Mouse (Mus musculus): Measurements from ENCODE around the gene Hs6st1. TPM values are rescaled to one million over a fixed set of nuclear protein-coding genes. Genes with fewer than 3 reads are reported as not detected.

Gene Hs6st1
- polyA plus RNA-seq, 3 experiments from 2014 or later = 2.2 to 5.1 (median 4.9) TPM

DNA sequence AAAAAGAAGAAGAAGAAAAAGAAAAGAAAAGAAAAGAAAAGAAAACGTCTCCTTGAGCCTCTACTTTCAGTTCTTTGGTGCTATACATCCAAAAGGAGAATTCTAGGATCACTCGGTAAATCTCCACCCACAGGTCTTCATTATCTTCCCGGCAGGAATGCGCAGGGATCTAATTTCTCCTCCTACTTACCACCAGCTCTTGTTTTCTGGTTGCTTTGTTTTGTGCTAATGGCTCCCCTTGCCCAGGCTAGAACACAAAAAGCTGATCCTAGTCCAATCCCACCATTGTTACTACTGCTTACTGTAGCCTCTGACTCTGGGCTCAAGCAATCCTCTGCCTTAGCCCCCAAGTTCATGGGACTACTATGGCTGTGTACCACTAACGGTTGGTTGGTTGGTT, 16.9 kb downstream of the Hs6st1 start:
- no peak for ATAC-seq

DNA sequence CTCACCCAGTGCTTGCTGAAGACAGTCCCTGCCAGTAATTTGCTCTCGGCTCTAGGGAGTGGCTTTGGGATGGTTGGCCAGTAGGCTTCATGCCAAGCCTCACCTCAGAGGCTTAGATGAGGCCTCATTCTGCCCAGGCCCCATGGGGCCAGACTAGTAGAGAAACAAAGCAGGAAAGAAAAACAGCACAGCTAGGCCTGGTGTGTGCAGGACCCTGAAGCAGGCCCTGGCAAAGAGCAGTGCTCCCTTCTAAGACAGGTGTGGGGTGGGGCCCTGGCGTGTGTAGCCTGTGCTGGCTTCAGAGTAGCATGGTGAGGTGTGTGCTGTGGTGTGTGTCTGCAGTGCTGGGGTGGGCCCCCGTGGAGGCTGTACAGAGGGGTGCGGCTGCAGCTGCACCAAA, 20.2 kb downstream of the Hs6st1 start:
- ATAC-seq = no peak

GRCm38 (mm10) chr1:36089481-36089880, 21.3 kb downstream of the Hs6st1 start:
- ATAC-seq = no peak

DNA sequence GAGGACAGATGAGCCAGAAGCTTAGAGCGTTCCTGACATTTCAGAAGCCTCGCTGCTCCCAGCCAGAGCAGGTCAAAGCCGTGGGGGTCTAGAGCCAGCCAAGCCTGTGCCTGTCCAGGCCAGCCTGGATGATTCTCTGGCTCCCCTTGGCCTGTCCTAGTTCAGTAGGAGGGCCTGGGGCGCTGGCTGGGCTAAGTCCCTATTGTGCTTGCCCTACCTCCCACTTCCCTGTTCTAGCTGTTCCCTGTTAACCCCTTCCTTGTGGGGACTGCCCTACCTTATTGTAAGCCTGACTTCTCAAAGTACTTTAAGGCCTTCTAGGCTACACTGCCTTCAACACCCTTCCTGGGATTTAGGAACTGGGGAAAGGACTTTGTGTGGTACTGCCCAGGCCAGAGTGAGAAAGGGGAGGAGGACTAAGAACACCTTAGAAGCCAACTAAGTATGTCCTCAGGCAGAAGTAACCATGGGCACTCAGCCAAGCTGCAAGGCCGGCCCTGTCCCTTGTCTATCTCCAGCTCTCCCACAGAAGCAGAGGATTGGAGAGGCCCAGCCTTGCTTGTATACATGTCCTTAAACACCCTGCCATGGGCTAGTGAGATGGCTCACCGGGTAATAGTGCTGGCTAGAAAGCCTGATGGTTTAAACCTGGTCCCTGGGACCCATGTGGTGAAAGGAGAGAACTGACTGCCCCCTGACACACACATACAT, 22.0 kb downstream of the Hs6st1 start:
- no peak for ATAC-seq

DNA sequence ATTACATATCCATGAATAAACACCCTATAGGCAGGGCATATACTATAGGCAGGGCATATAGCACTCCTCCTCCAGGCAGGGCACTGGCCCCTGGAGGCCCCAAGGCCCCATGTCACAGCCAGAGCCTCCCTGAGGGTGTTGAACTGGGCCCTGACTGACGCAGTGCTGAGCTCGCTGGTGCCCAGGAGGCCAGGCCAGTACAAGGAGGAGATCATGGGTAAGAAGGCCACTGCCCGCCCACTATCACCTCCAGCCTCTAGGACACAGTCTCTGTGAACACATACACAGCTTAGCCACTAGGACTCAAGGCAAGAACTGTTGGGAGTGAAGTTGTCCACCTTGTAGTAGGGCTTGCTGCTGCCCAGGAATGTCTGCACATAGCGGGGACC, 22.5 kb downstream of the Hs6st1 start:
- ATAC-seq = no peak

DNA sequence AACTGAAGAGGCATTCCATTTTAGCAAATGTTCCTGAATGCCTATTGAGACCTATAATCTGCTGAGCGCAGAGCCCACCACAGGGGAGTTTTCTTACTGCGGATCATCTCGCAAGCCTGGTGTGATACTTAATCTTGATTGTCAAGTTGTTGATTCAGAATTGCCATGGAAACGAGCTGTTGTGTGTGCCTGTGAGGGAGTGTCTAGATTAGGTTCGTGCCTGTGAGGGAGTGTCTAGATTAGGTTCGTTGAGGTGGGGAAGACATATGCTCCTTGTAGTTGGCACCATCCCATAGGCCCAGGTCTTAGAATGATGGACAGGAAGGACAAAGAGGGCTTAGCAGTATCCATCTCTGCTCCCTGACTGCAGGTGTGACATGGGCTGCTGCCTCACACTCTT, 23.0 kb downstream of the Hs6st1 start:
- ATAC-seq = no peak

DNA sequence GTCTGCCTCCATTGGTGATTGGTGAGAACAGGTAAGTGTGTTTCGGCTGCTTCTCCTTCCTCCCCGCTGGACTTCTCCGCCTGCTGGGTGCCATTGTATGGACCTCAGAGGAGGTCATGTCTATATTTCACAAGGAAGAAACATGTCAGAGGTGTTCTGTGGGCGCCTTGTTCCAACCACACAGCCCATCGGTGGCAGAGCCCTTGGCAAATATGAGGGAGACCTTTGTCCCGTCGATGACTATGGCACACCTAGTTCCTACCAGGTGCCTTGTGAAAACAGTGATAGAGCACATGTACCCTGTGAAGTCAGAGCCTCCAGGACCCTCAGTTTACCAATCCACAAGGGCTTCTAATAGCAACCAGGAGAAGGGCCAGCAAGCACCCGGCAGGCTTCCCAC, 25.5 kb downstream of the Hs6st1 start:
- no peak for ATAC-seq

- ATAC-seq = no peak
Observed at GRCm38 (mm10) chr1:36095423-36096272, 27.4 kb downstream of the Hs6st1 start.

- no peak for ATAC-seq
Observed at GRCm38 (mm10) chr1:36098432-36098831, 30.2 kb downstream of the Hs6st1 start.

DNA sequence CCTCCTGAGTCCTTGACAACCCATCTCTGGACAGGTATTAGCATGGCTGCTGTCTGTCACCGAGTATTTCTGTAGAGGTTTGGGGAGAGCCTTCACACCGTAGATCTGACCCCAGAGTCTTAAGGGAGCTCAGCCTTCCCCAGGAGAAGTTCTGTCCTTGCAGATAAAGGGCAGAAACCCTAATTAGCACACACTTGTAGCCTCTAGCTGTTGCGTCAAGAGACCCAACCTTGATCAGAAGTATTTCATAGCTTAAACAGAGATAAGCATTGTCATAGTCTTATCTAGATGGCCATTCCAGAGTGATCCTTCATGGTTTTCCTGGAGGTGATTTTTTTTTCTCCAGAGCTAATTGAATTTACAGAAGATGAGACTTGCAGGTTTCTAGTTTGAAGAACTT, 32.2 kb downstream of the Hs6st1 start:
- no peak for ATAC-seq

DNA sequence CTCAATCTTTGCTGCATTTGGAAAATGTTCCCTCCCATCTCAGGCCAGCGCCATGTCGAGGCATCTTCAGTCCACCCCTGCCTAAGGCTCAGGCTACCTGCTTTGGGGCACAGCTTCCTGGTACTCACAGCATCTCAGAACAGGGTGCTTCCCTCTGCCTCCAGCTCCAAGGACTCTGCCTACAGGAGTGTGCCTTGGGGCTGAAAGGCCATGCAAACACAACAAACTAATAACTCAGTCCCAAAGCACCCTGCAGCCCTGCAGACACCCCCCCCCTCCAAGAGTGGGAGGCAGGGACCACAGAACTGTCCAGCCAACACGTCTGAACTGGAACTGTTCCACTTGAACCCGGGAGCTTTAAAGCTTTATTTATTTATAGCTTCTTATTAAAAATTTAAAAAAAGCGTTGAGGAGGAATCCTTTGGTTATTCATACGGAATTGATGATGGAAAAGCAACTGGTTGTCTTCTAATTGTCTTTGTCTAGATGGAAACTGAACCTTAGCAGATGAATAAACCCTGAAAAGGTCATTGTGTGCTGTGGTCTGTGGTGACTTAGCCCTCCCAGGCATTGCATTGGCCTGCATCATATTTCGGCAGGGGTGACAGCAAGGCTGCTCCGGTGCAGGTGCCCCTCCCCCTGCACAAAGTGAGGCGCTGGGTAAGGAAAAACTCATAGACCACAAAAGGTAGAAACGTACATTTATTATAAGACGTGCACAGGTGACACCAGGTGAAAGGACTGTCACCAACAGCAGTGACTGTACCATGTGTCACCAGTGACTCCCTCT, 37.9 kb downstream of the Hs6st1 start:
- no peak for ATAC-seq

DNA sequence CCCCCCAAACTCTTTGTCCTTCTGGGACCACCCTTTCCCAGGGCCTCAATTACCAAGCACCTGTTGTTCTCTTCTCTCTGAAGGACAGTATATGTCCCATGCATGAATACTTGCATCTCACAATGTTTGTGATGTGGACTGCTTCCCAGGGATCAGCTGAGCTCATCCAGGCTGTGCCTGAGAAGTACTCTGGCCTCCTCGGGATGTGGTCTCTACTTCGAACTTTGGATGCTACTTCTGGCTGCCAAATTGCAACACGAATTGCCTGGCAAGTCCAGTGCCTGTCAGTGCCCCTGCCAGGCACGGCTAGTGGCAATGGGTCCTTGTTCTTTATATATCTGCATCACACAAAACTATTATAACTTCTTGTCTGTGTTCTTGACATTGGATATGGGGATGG, 41.8 kb downstream of the Hs6st1 start:
- no peak for ATAC-seq

DNA sequence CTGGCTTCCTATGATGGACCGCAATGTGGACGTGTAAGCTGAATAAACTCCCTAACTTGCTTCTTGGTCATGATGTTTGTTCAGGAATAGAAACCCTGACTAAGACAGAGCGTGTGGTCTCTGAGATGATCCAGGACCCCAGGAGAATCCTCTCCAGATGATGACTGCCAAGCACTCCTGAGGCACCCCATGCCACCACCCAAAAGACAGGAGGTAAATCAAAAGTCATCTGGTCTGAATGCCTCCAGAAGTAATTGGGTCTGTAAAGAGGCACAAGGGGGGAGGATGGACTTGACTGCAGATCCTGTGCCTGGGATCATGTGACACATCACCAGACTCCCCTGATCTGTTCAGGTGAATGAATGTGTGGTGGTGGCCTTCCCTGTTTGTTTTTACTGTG, 44.5 kb downstream of the Hs6st1 start:
- ATAC-seq = no peak

GRCm38 (mm10) chr1:36113670-36114069, 45.5 kb downstream of the Hs6st1 start:
- no peak for ATAC-seq

GRCm38 (mm10) chr1:36114844-36115243, 46.6 kb downstream of the Hs6st1 start:
- ATAC-seq = no peak

- ATAC-seq = no peak
Observed at GRCm38 (mm10) chr1:36116488-36116887, 48.3 kb downstream of the Hs6st1 start.

- ATAC-seq = no peak
Observed at GRCm38 (mm10) chr1:36118061-36118685, 50.0 kb downstream of the Hs6st1 start.

DNA sequence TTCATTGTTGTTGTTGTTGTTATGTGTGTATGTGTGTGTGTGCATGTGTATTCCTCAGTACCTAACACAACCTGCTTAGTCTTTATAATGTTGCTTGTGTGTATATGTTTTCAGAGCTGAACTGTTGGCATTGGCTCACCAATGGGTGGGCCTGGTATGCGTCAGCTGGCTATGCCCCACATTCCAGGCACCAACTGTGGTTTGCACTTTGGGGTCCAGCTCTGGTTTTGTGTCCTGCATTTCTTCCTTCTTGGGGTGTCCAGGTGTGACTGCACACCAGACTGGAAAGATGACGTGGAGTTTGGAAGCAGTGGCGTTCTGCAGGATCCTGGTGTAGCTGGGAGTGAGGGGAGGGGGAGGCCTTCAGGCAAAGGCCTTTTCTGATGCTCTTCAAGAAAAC, 50.8 kb downstream of the Hs6st1 start:
- no peak for ATAC-seq

- ATAC-seq = no peak
Observed at GRCm38 (mm10) chr1:36119426-36119825, 51.2 kb downstream of the Hs6st1 start.

DNA sequence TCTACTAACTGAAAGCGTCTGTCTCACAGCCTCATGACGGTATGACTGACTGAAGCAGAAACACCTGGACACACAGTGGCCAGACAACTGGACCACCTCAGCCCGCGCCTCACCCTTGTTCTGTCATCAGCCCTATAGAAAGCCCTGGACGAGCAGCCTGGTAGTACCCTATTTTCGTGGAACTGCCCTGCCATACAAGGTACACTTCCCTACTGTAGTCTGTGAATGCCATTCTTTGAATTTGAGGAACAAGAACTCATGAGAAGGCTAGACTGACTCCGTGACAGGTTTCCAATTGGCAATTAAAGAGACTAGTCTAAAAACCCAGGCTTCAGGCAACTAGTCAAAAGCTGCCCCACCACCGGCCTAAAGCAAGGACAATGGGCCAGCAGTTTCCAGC, 53.0 kb downstream of the Hs6st1 start:
- no peak for ATAC-seq

DNA sequence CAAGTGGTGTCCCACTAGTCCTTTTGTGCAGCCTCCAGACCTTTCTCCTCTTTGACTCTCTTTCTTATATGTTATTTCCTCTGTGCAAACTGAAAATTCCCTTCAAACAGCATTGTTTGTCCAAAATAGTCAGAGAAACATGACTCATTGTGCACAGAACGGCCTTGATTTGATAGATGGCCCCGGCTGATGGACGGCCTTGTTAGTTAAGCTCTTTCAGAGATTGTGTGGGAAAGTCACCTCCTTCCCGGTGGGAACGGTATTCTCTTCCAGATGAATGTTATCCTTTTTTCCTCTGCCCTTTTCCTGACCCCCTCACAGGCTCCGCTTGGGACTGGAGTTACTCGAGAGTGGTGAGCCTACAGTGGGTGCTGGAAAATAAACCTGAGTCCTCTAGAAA, 56.9 kb downstream of the Hs6st1 start:
- no peak for ATAC-seq

GRCm38 (mm10) chr1:36129126-36129525, 60.9 kb downstream of the Hs6st1 start:
- no peak for ATAC-seq

DNA sequence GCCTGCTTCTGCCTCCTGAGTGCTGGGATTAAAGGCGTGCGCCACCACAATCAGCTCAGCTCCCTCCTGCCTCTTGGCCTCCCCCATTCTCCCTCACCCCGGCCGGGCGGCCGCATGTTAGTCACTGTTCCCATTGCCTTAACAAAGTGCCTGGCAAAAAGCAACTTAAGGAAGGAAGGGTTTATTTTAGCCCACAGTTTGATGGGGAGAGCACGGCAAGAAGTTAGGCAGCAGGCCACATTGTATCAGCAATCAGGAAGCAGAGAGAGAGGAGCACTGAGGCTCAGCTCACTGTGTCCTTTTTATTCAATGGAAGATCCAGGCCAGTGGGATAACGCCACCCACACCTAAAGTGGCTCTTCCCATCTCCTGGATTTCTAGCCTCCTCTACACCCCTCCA, 61.7 kb downstream of the Hs6st1 start:
- no peak for ATAC-seq

Data from inflammation-experienced regulatory T-cells, adult 6 months (primary cell).